Mouse (Mus musculus) MEL (cell line): ENCODE data around the gene Arhgdib. TPM values are rescaled to one million over a fixed set of nuclear protein-coding genes. Genes with fewer than 3 reads are reported as not detected.

Source experiments
- DNase-seq: peaks from one replicate; pipeline ENCODE4 v3.0.0; 2011; ENCODE audit warnings: low read depth, low spot score
- H3K27ac ChIP-seq: 2 replicates; pipeline ENCODE4 v1.5.1; 2012; ENCODE audit warnings: low read depth, mild to moderate bottlenecking, control low read depth, low read length, moderate library complexity; ENCODE audit not compliant: control insufficient read depth
- H3K27me3 ChIP-seq, 2 experiments: fragments of 150-350 bp in 1 of 2; sonication (generic) in 1 of 2; 2 replicates each; pipeline ENCODE4 v1.6.1; 2012; ENCODE audit warnings: low read length in 2 of 2, mild to moderate bottlenecking in 2 of 2, improper control_type of control experiment in 1 of 2, moderate library complexity in 1 of 2; ENCODE audit not compliant: insufficient read depth in 2 of 2, control insufficient read depth in 1 of 2
- H3K36me3 ChIP-seq, 2 experiments: 2 replicates each; pipeline ENCODE4 v1.6.1; 2012 to 2014; ENCODE audit warnings: low read length in 2 of 2, improper control_type of control experiment in 1 of 2, inconsistent platforms in 1 of 2, mild to moderate bottlenecking in 1 of 2; ENCODE audit not compliant: insufficient read depth in 2 of 2, control insufficient read depth in 1 of 2
- H3K4me1 ChIP-seq, 2 experiments: fragments of 150-350 bp in 1 of 2; sonication (generic) in 1 of 2; 2 replicates each; pipeline ENCODE4 v1.6.1; 2012; ENCODE audit warnings: low read length in 2 of 2, improper control_type of control experiment in 1 of 2, mild to moderate bottlenecking in 1 of 2; ENCODE audit not compliant: insufficient read depth in 2 of 2, control insufficient read depth in 1 of 2
- H3K4me3 ChIP-seq, 2 experiments: fragments of 150-350 bp in 1 of 2; sonication (generic) in 1 of 2; 2 replicates each; pipeline ENCODE4 v1.5.1; 2012; ENCODE audit warnings: low read depth in 2 of 2, low read length in 2 of 2, mild to moderate bottlenecking in 2 of 2, moderate library complexity in 2 of 2, control low read depth in 1 of 2, improper control_type of control experiment in 1 of 2; ENCODE audit not compliant: control insufficient read depth in 1 of 2, insufficient read depth in 1 of 2
- H3K79me2 ChIP-seq: 2 replicates; pipeline ENCODE4 v1.6.1; 2012; ENCODE audit warnings: mild to moderate bottlenecking, low read length, moderate library complexity; ENCODE audit not compliant: control insufficient read depth, poor library complexity, insufficient read depth
- H3K9ac ChIP-seq: 2 replicates; pipeline ENCODE4 v1.6.1; 2012; ENCODE audit warnings: low read depth, mild to moderate bottlenecking, control low read depth, low read length, moderate library complexity; ENCODE audit not compliant: control insufficient read depth, poor library complexity, severe bottlenecking
- H3K9me3 ChIP-seq: fragments of 150-350 bp; sonication (generic); replicated peaks from 2 replicates; pipeline ENCODE4 v1.6.1; 2012; ENCODE audit warnings: mild to moderate bottlenecking, low read length, improper control_type of control experiment, moderate library complexity; ENCODE audit not compliant: insufficient read depth
- BHLHE40 ChIP-seq: IDR thresholded peaks from 2 replicates; pipeline ENCODE4 v1.6.1; 2012; ENCODE audit warnings: low read depth, mild to moderate bottlenecking, inconsistent platforms, low read length, improper control_type of control experiment, borderline replicate concordance
- CTCF ChIP-seq, 3 experiments: IDR thresholded peaks in 2 of 3; conservative IDR thresholded peaks in 1 of 3; 2 replicates each; pipeline ENCODE4 v1.5.1; 2011 to 2012; ENCODE audit warnings: low read length in 3 of 3, low read depth in 2 of 3, mild to moderate bottlenecking in 2 of 3, improper control_type of control experiment in 1 of 3, inconsistent platforms in 1 of 3, mixed read lengths in 1 of 3, moderate library complexity in 1 of 3; ENCODE audit not compliant: control insufficient read depth in 1 of 3, insufficient read depth in 1 of 3, poor library complexity in 1 of 3, severe bottlenecking in 1 of 3
- ELF1 ChIP-seq: IDR thresholded peaks from 2 replicates; pipeline ENCODE4 v1.6.1; 2014; ENCODE audit warnings: low read depth, mild to moderate bottlenecking, inconsistent platforms, low read length, improper control_type of control experiment, moderate library complexity
- EP300 ChIP-seq, 2 experiments: IDR thresholded peaks; 2 replicates each; pipeline ENCODE4 v1.6.1; 2011; ENCODE audit warnings: improper control_type of control experiment in 2 of 2, low read length in 2 of 2, low read depth in 1 of 2, mild to moderate bottlenecking in 1 of 2
- ETS1 ChIP-seq: IDR thresholded peaks from 2 replicates; pipeline ENCODE4 v1.6.1; 2012; ENCODE audit warnings: low read depth, mild to moderate bottlenecking, inconsistent platforms, low read length, improper control_type of control experiment, moderate library complexity
- GATA1 ChIP-seq: IDR thresholded peaks from 2 replicates; pipeline ENCODE4 v1.6.1; 2011; ENCODE audit warnings: low read depth, low read length, improper control_type of control experiment
- HCFC1 ChIP-seq: IDR thresholded peaks from 2 replicates; pipeline ENCODE4 v1.6.1; 2012; ENCODE audit warnings: low read depth, mild to moderate bottlenecking, inconsistent platforms, low read length, improper control_type of control experiment, moderate library complexity
- JUND ChIP-seq: IDR thresholded peaks from 2 replicates; pipeline ENCODE4 v1.6.1; 2011; ENCODE audit warnings: low read depth, mild to moderate bottlenecking, improper control_type of control experiment, low read length
- KAT2A ChIP-seq: conservative IDR thresholded peaks from 2 replicates; pipeline ENCODE4 v1.6.1; 2012; ENCODE audit warnings: low read depth, low read length, improper control_type of control experiment, inconsistent platforms
- MAFK ChIP-seq: IDR thresholded peaks from 2 replicates; pipeline ENCODE4 v1.6.1; 2011; ENCODE audit warnings: low read depth, mild to moderate bottlenecking, low read length, improper control_type of control experiment, borderline replicate concordance
- MAX ChIP-seq: IDR thresholded peaks from 2 replicates; pipeline ENCODE4 v1.6.1; 2011; ENCODE audit warnings: low read length, improper control_type of control experiment
- MXI1 ChIP-seq: IDR thresholded peaks from 2 replicates; pipeline ENCODE4 v1.6.1; 2011; ENCODE audit warnings: mild to moderate bottlenecking, low read depth, low read length, improper control_type of control experiment
- MYB ChIP-seq: IDR thresholded peaks from 2 replicates; pipeline ENCODE4 v1.6.1; 2011; ENCODE audit warnings: mild to moderate bottlenecking, low read depth, low read length, improper control_type of control experiment
- MYC ChIP-seq: IDR thresholded peaks from 2 replicates; pipeline ENCODE4 v1.6.1; 2011; ENCODE audit warnings: low read depth, mild to moderate bottlenecking, low read length, improper control_type of control experiment, moderate library complexity
- NELFE ChIP-seq: IDR thresholded peaks from 2 replicates; pipeline ENCODE4 v1.6.1; 2011; ENCODE audit warnings: low read depth, low read length, improper control_type of control experiment
- NRF1 ChIP-seq: IDR thresholded peaks from 2 replicates; pipeline ENCODE4 v1.6.1; 2014; ENCODE audit warnings: low read depth, mild to moderate bottlenecking, inconsistent platforms, low read length, improper control_type of control experiment, moderate library complexity; ENCODE audit not compliant: poor library complexity, insufficient read depth, severe bottlenecking
- POLR2A ChIP-seq, 2 experiments: IDR thresholded peaks; 2 replicates each; pipeline ENCODE4 v1.6.1; 2011 to 2012; ENCODE audit warnings: low read length in 2 of 2, mild to moderate bottlenecking in 2 of 2, control low read depth in 1 of 2, improper control_type of control experiment in 1 of 2, low read depth in 1 of 2, moderate library complexity in 1 of 2; ENCODE audit not compliant: control insufficient read depth in 1 of 2, insufficient read depth in 1 of 2, poor library complexity in 1 of 2
- POLR2AphosphoS2 ChIP-seq: IDR thresholded peaks from 2 replicates; pipeline ENCODE4 v1.6.1; 2011; ENCODE audit warnings: low read length, improper control_type of control experiment
- RCOR1 ChIP-seq: IDR thresholded peaks from 2 replicates; pipeline ENCODE4 v1.6.1; 2012; ENCODE audit warnings: low read depth, mild to moderate bottlenecking, inconsistent platforms, low read length, improper control_type of control experiment
- SMC3 ChIP-seq: IDR thresholded peaks from 2 replicates; pipeline ENCODE4 v1.6.1; 2011; ENCODE audit warnings: low read depth, low read length, improper control_type of control experiment
- TBP ChIP-seq: IDR thresholded peaks from 2 replicates; pipeline ENCODE4 v1.8.0; 2011; ENCODE audit warnings: low read depth, low read length, improper control_type of control experiment
- TCF12 ChIP-seq: IDR thresholded peaks from 2 replicates; pipeline ENCODE4 v1.6.1; 2014; ENCODE audit warnings: low read depth, mild to moderate bottlenecking, inconsistent platforms, low read length, improper control_type of control experiment, moderate library complexity
- USF1 ChIP-seq: IDR thresholded peaks from 2 replicates; pipeline ENCODE4 v1.6.1; 2014; ENCODE audit warnings: low read depth, mild to moderate bottlenecking, inconsistent platforms, low read length, improper control_type of control experiment, moderate library complexity
- USF2 ChIP-seq, 2 experiments: IDR thresholded peaks; 2 replicates each; pipeline ENCODE4 v1.6.1; 2011 to 2012; ENCODE audit warnings: improper control_type of control experiment in 2 of 2, low read length in 2 of 2, borderline replicate concordance in 1 of 2, inconsistent platforms in 1 of 2, low read depth in 1 of 2, mild to moderate bottlenecking in 1 of 2; ENCODE audit not compliant: insufficient read depth in 1 of 2
- ZC3H11A ChIP-seq: IDR thresholded peaks from 2 replicates; pipeline ENCODE4 v1.6.1; 2012; ENCODE audit warnings: low read depth, mild to moderate bottlenecking, inconsistent platforms, low read length, improper control_type of control experiment
- polyA plus RNA-seq, 2 experiments: library from polyadenylated mRNA; stranded (reverse) in 1 of 2; unstranded in 1 of 2; fragments of >175 nt in 1 of 2; fragments of >200 nt in 1 of 2; gene quantifications; 2 replicates each; pipeline versions ENCODE4 v1.2.1 to v1.2.4; 2012; ENCODE audit warnings: low replicate concordance in 2 of 2, low read depth in 1 of 2; ENCODE audit not compliant: insufficient read length in 2 of 2, insufficient read depth in 1 of 2, missing spikeins in 1 of 2
- total RNA-seq: library from RNA; depleted of rRNA; stranded (reverse); fragments of 300-350 nt; gene quantifications from 2 replicates; pipeline ENCODE4 v1.2.3, GENCODE M21; 2012

Arhgdib gene
- total and polyA plus RNA-seq, 3 experiments, result 102 to 408 (median 346) TPM

DNA sequence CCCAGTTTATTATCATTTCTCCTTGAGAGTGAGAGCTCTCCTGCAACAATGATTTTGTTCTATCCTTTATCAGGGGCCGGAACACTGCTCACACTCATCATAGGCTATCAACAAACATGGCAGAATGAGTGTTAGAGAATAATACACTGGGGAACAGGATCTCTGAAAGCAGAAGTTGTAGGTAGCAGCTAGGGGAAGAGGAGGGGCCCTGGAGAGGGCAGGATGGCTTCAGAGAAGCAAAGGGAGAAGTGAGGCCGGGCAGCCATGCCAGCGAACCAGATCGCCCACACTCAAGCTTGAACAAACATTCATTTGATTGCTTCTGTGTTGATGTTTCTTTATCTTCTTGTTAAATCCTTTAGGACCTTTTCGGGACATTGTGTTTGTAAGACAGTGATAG, 4.5 kb upstream of the Arhgdib start:
- Histone ChIP-seq H3K36me3 (peaks cover 0 to 22% of the 10 kb centered on the region in 2 experiments; a peak in 2 of 4 replicates), H3K27ac (peak overlapping the region; percentile 14), H3K27me3 (no peaks in the 10 kb centered on the region), H3K79me2 (no peaks in the 10 kb centered on the region), H3K4me3 (no peak overlapping the region), H3K9ac (no peak overlapping the region), H3K9me3 (no peaks in the 10 kb centered on the region)
- peak; percentile 80 for DNase-seq
- TF ChIP-seq POLR2A (IDR thresholded peaks at IDR 0.05; ENCODE audit: control insufficient read depth in 1 of 2, insufficient read depth in 1 of 2, low read depth in 1 of 2, low read length in 2 of 2, poor library complexity in 1 of 2), result 0 out of 4 replicates have a peak, but pooled peaks of 1 of the 2 experiments have one; percentile 24
- peak; percentile 14 to 22; a peak in 2 of 4 replicates for TF ChIP-seq EP300 (IDR thresholded peaks at IDR 0.05; ENCODE audit: low read depth in 1 of 2, low read length in 2 of 2)
- TF ChIP-seq MAX, result no peak
- TF ChIP-seq RCOR1, result 0 out of 2 replicates have a peak, but pooled peaks have one; percentile 19
- peak; percentile 44; the same call in 1 of the 2 replicates for TF ChIP-seq ETS1
- TF ChIP-seq JUND, result no peak
- no peak for TF ChIP-seq ZC3H11A
- TF ChIP-seq TCF12, result 0 out of 2 replicates have a peak, but pooled peaks have one; percentile 5
- TF ChIP-seq NELFE, result no peak
- TF ChIP-seq TBP, result 0 out of 2 replicates have a peak, but pooled peaks have one; percentile 53
- TF ChIP-seq, all 39 proteins: peak for 6
- H3K4me1 ChIP-seq, result peaks cover 10 to 20% of the 10 kb centered on the region in 2 experiments; a peak in 3 of 4 replicates

DNA sequence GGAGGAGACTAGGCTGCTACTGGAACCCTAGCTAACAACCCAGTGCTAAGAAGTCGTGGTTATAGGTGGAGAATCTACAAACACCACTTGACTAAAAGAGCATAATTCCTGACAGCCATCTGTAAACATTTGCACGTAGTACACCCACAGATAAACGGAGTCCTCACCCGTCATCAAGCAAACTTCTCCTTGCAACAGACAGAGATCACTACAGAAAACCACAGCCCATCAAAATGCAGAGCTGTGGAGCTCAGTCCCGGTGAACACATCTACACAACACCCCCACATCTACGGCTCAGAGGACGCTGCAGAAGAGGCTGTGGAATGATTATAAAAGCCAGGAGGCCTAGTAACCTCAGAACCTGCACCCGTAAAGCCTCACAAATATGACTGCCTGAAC, 2.8 kb upstream of the Arhgdib start:
- DNase-seq, result peak; percentile 66
- peak overlapping the region in 1 of 2 experiments; percentile 4; a peak in 1 of 4 replicates for H3K4me3 ChIP-seq
- no peaks in the 10 kb centered on the region for H3K9me3 ChIP-seq
- peak overlapping the region; percentile 15; the same call in 1 of the 2 replicates for H3K27ac ChIP-seq
- peaks cover 12% of the 10 kb centered on the region for H3K79me2 ChIP-seq
- peaks cover 0 to 27% of the 10 kb centered on the region in 2 experiments; a peak in 2 of 4 replicates for H3K36me3 ChIP-seq
- H3K9ac ChIP-seq, result no peak overlapping the region
- no peaks in the 10 kb centered on the region for H3K27me3 ChIP-seq
- H3K4me1 ChIP-seq, result peaks cover 10 to 20% of the 10 kb centered on the region in 2 experiments
- peak in 1 of 2 experiments; percentile 33; a peak in 1 of 4 replicates for TF ChIP-seq EP300 (IDR thresholded peaks at IDR 0.05; ENCODE audit: low read depth in 1 of 2, low read length in 2 of 2)
- no peak for TF ChIP-seq HCFC1
- TF ChIP-seq SMC3, result no peak

DNA sequence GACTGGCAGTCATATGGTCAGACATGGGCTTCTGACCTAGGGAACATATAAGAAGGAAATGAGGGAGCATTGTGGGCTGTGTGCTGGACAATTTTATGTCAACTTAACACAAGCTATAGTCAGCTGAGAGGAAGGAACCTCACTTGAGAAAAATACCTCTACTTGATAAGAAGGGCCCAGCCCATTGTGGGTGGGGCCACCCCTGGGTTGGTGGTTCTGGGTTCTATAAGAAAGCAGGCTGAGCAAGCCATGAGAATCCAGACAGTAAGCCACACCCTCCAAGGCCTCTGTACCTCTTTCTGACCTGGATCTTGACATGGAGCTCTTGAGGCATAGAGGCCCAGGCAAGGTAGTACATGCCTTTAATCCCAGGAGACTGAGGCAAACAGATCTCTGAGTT, 1.7 kb upstream of the Arhgdib start:
- no peak overlapping the region; a peak in 1 of 4 replicates for H3K4me3 ChIP-seq
- H3K4me1 ChIP-seq, result peaks cover 10 to 23% of the 10 kb centered on the region in 2 experiments
- peak; percentile 80 for DNase-seq
- TF ChIP-seq POLR2AphosphoS2 (no peak), HCFC1 (no peak), USF2 (IDR thresholded peaks at IDR 0.05; ENCODE audit: borderline replicate concordance in 1 of 2, insufficient read depth in 1 of 2, low read depth in 1 of 2, low read length in 2 of 2) (no peak), CTCF (IDR thresholded peaks at IDR 0.05 in 2 of 3, conservative IDR thresholded peaks at IDR 0.05 in 1 of 3; ENCODE audit: control insufficient read depth in 1 of 3, insufficient read depth in 1 of 3, low read depth in 2 of 3, low read length in 3 of 3, poor library complexity in 1 of 3, severe bottlenecking in 1 of 3) (no peak), ETS1 (peak; percentile 88), MXI1 (peak; percentile 56; the same call in 1 of the 2 replicates), GATA1 (peak; percentile 69), EP300 (IDR thresholded peaks at IDR 0.05; ENCODE audit: low read depth in 1 of 2, low read length in 2 of 2) (peak; percentile 27 to 39; a peak in 2 of 4 replicates), ELF1 (0 out of 2 replicates have a peak, but pooled peaks have one; percentile 24), NRF1 (no peak), USF1 (0 out of 2 replicates have a peak, but pooled peaks have one; percentile 29), MYB (no peak), MAFK (no peak), KAT2A (no peak), BHLHE40 (no peak; the same call in 1 of the 2 replicates), MYC (no peak)

More for the DNA sequence above, 1.7 kb upstream of the Arhgdib start:
- H3K27me3 ChIP-seq, result no peaks in the 10 kb centered on the region
- no peak overlapping the region for H3K9ac ChIP-seq
- no peaks in the 10 kb centered on the region for H3K9me3 ChIP-seq
- peak overlapping the region; percentile 41 for H3K27ac ChIP-seq
- peaks cover 16% of the 10 kb centered on the region for H3K79me2 ChIP-seq
- H3K36me3 ChIP-seq, result peaks cover 0 to 29% of the 10 kb centered on the region in 2 experiments; a peak in 2 of 4 replicates
